Mouse (Mus musculus) kidney, adult 9 months (tissue): ENCODE measurements around the gene Olfr1259.
"Not testable (repeated sequence)": the region's sequence is repeated elsewhere in the genome, so short reads cannot be mapped to it uniquely, and the experiment has no call there.

Source experiments
- DNase-seq: peaks from one replicate; pipeline ENCODE4 v3.0.0; 2022

The Olfr1259 gene

DNA sequence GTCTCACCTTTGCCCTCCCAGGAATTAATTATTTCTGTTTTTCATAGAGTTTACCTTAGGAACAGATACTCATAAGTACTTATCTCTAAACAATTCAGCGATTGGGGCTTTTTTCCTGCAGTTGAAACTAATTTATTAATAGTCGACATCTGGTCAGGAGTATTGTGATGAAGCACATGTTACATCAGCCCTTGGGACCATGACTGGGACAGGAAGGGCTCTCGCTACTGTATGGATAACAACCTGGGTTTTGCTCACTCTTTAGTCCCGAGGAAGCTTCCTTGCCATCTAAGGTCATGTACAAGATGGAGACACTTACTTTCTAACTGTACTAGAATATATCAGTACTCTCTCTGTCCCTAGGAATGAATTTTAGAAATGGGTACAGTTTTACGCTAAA is at the start of gene Olfr1259:
Olfr1259 (minus strand) TSS at position 101 of the 400 bp plus-strand sequence.
- DNase-seq, result no peak

DNA sequence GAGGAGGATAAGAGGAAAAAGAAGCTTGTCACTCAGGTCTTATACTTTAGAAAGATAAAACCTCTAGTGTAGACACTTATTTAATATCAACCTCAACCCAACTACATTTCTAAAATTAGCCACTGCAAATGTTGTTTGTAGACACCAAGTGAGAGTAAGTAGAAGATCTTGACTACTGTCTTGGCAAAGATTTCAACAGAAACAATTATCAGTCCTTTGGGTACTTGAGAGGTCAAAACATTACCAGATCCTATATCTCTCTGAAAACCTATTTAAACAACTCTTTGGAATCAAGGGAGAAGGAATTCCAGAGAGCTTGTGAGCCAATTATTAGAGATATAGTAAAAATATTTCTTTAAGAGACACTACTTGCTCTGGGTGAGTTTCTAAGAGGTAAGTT is 42.5 kb upstream of the Olfr1259 start, which contains the start of gene Olfr1261:
Olfr1261 (plus strand) TSS at position 301 of the 400 bp plus-strand sequence.
- no peak for DNase-seq

DNA sequence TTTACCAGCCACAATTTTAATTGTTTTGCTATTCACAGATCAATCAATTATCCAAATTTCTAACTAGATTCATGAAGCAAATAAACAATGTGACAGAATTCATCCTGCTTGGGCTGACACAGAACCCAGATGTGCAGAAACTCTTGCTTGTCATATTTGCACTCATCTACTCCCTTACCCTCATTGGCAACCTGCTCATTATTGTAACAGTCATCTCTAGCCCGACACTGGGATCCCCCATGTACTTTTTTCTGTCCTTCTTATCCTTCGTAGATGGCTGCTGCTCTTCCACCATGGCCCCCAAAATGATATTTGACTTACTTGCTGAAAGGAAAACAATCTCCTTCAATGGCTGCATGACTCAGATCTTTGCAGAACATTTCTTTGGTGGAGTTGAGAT is 29.2 kb upstream of the Olfr1259 start:
- no peak for DNase-seq

DNA sequence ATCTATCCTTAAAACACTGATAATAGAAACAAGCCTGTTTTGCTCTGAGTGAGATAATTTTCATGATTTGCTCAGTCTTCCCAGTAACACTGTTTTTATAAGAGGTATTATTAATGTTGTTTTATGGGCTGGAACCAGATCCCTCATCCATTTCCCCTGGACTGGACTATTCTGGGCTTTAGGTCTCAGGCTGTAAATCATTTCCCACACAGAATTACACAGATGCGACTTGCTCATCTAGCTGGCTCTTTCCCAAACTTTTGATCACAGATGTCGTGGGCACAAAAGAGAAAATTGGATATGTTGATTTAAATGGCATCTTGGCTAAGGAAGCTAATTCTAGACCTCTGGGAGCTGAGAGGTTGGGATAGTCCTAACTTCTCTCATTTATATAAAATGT is 25.7 kb upstream of the Olfr1259 start, which contains the start of gene Olfr1260:
Olfr1260 (plus strand) TSS at position 157 of the 400 bp plus-strand sequence.
- DNase-seq, result no peak

DNA sequence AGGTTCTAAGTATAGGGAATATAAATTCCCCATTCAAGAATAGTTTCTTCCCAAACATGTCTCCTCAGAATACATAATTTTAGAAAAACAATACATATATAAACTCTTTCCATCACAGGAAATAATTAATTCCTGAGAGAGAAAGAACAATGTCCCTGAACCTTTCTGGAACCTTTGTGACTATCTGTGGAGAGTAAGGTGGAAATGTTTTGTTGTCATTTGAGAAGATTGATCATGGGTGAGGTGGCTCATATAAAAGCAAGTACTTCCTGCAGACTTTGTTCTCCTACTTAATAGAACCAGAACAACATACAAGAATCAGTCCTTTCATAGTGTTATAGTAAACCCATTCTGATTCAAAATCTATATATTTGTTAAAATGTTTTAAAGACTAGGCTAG is 21.5 kb downstream of the Olfr1259 start, which contains the start of gene Olfr1258:
Olfr1258 (plus strand) TSS at position 301 of the 400 bp plus-strand sequence.
- no peak for DNase-seq

DNA sequence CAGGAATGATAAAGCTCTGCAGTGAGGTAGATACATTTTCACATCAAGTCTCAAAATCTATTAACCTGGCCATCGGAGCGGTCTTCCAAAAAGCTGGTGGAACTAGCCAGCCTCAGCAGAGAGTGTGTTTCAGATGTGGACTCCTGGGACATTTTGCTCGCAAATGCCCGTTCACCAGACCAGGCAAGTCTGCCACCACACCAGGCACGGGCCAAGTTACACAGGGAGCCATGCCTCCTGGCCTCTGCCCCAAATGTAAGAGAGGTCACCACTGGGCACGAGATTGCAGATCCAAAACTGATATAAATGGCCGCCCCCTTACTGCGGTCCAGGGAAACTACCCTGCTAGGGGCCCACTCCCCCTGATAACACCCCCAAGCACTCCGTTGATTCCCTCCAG is 35.8 kb downstream of the Olfr1259 start:
- not testable (repeated sequence) for DNase-seq
